Mouse (Mus musculus): ENCODE measurements around the gene Zfp248. TPM values are rescaled to one million over a fixed set of nuclear protein-coding genes. Genes with fewer than 3 reads are reported as not detected.

The Zfp248 gene
- total and polyA plus RNA-seq, 3 experiments, result 2.8 to 3.0 TPM; not detected in 1

DNA sequence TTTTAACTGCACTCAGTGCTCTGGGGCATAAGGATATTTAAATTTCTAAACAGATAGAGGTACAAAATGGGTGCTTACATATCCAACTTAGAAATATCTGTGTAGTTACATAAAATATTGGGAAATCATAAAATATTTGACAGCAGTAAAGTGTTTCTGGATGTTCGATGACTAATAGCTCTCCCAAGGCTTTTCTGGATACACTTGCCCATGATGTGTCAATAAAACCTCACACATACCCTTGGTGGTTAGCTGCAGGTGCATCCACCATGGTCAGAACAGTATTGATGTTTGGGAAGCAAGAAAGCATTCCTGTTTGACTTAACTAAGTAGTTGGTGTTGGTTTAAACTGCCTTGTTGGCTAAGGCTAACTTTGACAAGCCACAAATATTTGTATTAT, 2.4 kb upstream of the Zfp248 start:
- Histone ChIP-seq H3K4me1 (ENCODE audit: control insufficient read depth in 1 of 2, insufficient read depth in 2 of 2, low read length in 2 of 2) (peaks cover 0 to 7% of the 10 kb centered on the region in 2 experiments; a peak in 3 of 4 replicates), H3K9me3 (replicated peaks; ENCODE audit: insufficient read depth, low read length) (no peaks in the 10 kb centered on the region), H3K79me2 (ENCODE audit: control insufficient read depth, insufficient read depth, low read length, poor library complexity) (0 out of 2 replicates have a peak, but pooled peaks cover 4% of the 10 kb centered on the region), H3K27me3 (ENCODE audit: control insufficient read depth in 1 of 2, insufficient read depth in 2 of 2, low read length in 2 of 2) (no peaks in the 10 kb centered on the region; a peak in 1 of 4 replicates), H3K27ac (ENCODE audit: control insufficient read depth, low read depth, low read length) (no peak overlapping the region), H3K36me3 (ENCODE audit: control insufficient read depth in 1 of 2, insufficient read depth in 2 of 2, low read length in 2 of 2) (peaks cover 0 to 5% of the 10 kb centered on the region in 2 experiments; a peak in 1 of 4 replicates), H3K9ac (ENCODE audit: control insufficient read depth, low read depth, low read length, poor library complexity, severe bottlenecking) (no peak overlapping the region), H3K4me3 (ENCODE audit: control insufficient read depth in 1 of 2, insufficient read depth in 1 of 2, low read depth in 2 of 2, low read length in 2 of 2) (no peak overlapping the region)
- DNase-seq (ENCODE audit: low read depth, low spot score), result no peak
- TF ChIP-seq MYB (IDR thresholded peaks at IDR 0.05; ENCODE audit: low read depth, low read length) (no peak), POLR2A (IDR thresholded peaks at IDR 0.05; ENCODE audit: control insufficient read depth in 1 of 2, insufficient read depth in 1 of 2, low read depth in 1 of 2, low read length in 2 of 2, poor library complexity in 1 of 2) (no peak), HCFC1 (IDR thresholded peaks at IDR 0.05; ENCODE audit: low read depth, low read length) (no peak), POLR2AphosphoS5 (IDR thresholded peaks at IDR 0.05; ENCODE audit: borderline replicate concordance, low read depth, low read length) (no peak), GATA1 (IDR thresholded peaks at IDR 0.05; ENCODE audit: low read depth, low read length) (no peak), UBTF (IDR thresholded peaks at IDR 0.05; ENCODE audit: borderline replicate concordance, insufficient read depth, low read depth, low read length) (no peak), BHLHE40 (IDR thresholded peaks at IDR 0.05; ENCODE audit: borderline replicate concordance, low read depth, low read length) (no peak), NELFE (IDR thresholded peaks at IDR 0.05; ENCODE audit: low read depth, low read length) (no peak)

DNA sequence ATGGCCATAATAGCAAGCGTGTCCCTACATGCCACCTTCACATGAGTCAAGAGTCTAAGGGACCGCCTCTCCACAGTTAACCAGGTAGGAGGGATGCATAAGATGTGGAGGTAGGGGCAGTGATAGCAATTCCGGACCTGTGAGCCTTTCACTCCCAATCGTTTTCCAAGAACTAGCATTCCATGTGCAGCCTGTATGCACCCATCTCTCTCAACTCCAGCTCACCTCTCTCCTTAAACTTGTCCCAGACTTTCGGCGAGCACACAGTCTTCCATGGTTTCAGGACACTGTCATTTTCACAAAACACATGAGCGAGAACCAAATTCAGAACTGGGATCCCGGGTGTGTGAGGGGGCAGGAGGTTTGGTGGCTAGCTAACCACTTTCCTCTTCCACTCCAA, 876 bp downstream of the Zfp248 start:
- TF ChIP-seq RAD21 (IDR thresholded peaks at IDR 0.05; ENCODE audit: low read depth, low read length) (no peak), MAX (IDR thresholded peaks at IDR 0.05; ENCODE audit: low read length) (no peak), TCF12 (IDR thresholded peaks at IDR 0.05; ENCODE audit: low read depth, low read length) (no peak), GABPA (IDR thresholded peaks at IDR 0.05; ENCODE audit: low read depth, low read length) (no peak), ZMIZ1 (IDR thresholded peaks at IDR 0.05; ENCODE audit: low read depth, low read length) (no peak), USF1 (IDR thresholded peaks at IDR 0.05; ENCODE audit: low read depth, low read length) (no peak), POLR2A (IDR thresholded peaks at IDR 0.05; ENCODE audit: control insufficient read depth in 1 of 2, insufficient read depth in 1 of 2, low read depth in 1 of 2, low read length in 2 of 2, poor library complexity in 1 of 2) (no peak), MYB (IDR thresholded peaks at IDR 0.05; ENCODE audit: low read depth, low read length) (no peak), E2F4 (IDR thresholded peaks at IDR 0.05; ENCODE audit: borderline replicate concordance, low read depth, low read length) (no peak), MXI1 (IDR thresholded peaks at IDR 0.05; ENCODE audit: low read depth, low read length) (no peak), SMC3 (IDR thresholded peaks at IDR 0.05; ENCODE audit: low read depth, low read length) (no peak), MYC (IDR thresholded peaks at IDR 0.05; ENCODE audit: low read depth, low read length) (no peak), CTCF (IDR thresholded peaks at IDR 0.05 in 2 of 3, conservative IDR thresholded peaks at IDR 0.05 in 1 of 3; ENCODE audit: control insufficient read depth in 1 of 3, insufficient read depth in 1 of 3, low read depth in 2 of 3, low read length in 3 of 3, poor library complexity in 1 of 3, severe bottlenecking in 1 of 3) (no peak), MAZ (IDR thresholded peaks at IDR 0.05; ENCODE audit: low read depth, low read length) (no peak), KAT2A (conservative IDR thresholded peaks at IDR 0.05; ENCODE audit: low read depth, low read length) (no peak), EP300 (IDR thresholded peaks at IDR 0.05; ENCODE audit: low read depth in 1 of 2, low read length in 2 of 2) (no peak), HCFC1 (IDR thresholded peaks at IDR 0.05; ENCODE audit: low read depth, low read length) (no peak), ZKSCAN1 (IDR thresholded peaks at IDR 0.05; ENCODE audit: low read depth, low read length) (no peak), TBP (IDR thresholded peaks at IDR 0.05; ENCODE audit: low read depth, low read length) (no peak)
- H3K9ac ChIP-seq (ENCODE audit: control insufficient read depth, low read depth, low read length, poor library complexity, severe bottlenecking), result peak overlapping the region; percentile 84
- peaks cover 0 to 7% of the 10 kb centered on the region in 2 experiments; a peak in 3 of 4 replicates for H3K4me1 ChIP-seq (ENCODE audit: control insufficient read depth in 1 of 2, insufficient read depth in 2 of 2, low read length in 2 of 2)
- 0 out of 2 replicates have a peak, but pooled peaks cover 4% of the 10 kb centered on the region for H3K79me2 ChIP-seq (ENCODE audit: control insufficient read depth, insufficient read depth, low read length, poor library complexity)
- no peak for DNase-seq (ENCODE audit: low read depth, low spot score)
- H3K9me3 ChIP-seq (replicated peaks; ENCODE audit: insufficient read depth, low read length), result no peaks in the 10 kb centered on the region
- peak overlapping the region; percentile 92 to 94 for H3K4me3 ChIP-seq (ENCODE audit: control insufficient read depth in 1 of 2, insufficient read depth in 1 of 2, low read depth in 2 of 2, low read length in 2 of 2)
- H3K27ac ChIP-seq (ENCODE audit: control insufficient read depth, low read depth, low read length), result no peak overlapping the region
- H3K36me3 ChIP-seq (ENCODE audit: control insufficient read depth in 1 of 2, insufficient read depth in 2 of 2, low read length in 2 of 2), result peaks cover 0 to 5% of the 10 kb centered on the region in 2 experiments; a peak in 2 of 4 replicates
- no peaks in the 10 kb centered on the region; a peak in 1 of 4 replicates for H3K27me3 ChIP-seq (ENCODE audit: control insufficient read depth in 1 of 2, insufficient read depth in 2 of 2, low read length in 2 of 2)
